Mouse (Mus musculus): ENCODE measurements around the gene Tmprss11b. TPM values are rescaled to one million over a fixed set of nuclear protein-coding genes. Genes with fewer than 3 reads are reported as not detected.
"Not testable (repeated sequence)": the region's sequence is repeated elsewhere in the genome, so short reads cannot be mapped to it uniquely, and the experiment has no call there.

Gene Tmprss11b
- polyA plus RNA-seq (2012; rRNA removed), result not detected in 2 replicates

DNA sequence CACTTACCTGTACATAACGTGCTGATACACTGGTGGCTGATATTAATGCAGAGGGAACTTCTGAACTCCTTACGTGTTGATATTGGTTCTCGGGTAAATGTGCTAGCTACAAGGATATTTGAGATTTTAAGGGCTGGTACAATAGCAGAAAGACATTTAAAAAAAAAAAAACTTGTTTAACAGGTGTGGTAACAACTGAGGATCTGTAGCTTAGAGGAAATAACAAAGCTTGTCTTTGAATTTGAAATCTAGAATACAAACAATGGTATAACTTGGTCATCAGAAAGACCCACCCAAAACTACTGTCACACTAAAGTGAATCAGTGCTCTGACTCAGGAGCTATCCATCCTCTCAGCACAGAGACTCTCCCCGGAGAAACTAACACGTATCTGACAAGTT is at the start of gene Tmprss11b:
Gene Tmprss11b (minus strand): TSS at position 101 of the 400 bp plus-strand sequence.
- no peak for DNase-seq (ENCODE audit: low read depth)

DNA sequence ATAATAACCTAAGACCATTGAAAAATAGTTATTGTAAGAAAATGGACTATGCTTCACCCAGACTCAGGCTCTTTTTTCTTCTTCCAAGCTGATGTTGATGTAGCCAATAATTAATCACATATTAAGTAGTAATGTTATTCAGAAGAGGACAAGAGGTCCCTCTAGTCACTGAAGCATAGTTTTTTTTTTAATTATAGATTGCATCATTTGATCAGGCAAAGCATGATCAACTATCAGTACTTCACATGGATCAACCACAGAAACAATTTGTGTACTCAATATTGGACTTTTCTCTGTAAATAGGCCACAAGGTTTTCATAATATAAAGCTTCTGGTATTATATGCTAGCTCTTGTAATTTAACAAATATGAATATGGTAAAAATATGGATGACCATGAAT is 48.9 kb upstream of the Tmprss11b start:
- no peak for DNase-seq (ENCODE audit: low read depth)

DNA sequence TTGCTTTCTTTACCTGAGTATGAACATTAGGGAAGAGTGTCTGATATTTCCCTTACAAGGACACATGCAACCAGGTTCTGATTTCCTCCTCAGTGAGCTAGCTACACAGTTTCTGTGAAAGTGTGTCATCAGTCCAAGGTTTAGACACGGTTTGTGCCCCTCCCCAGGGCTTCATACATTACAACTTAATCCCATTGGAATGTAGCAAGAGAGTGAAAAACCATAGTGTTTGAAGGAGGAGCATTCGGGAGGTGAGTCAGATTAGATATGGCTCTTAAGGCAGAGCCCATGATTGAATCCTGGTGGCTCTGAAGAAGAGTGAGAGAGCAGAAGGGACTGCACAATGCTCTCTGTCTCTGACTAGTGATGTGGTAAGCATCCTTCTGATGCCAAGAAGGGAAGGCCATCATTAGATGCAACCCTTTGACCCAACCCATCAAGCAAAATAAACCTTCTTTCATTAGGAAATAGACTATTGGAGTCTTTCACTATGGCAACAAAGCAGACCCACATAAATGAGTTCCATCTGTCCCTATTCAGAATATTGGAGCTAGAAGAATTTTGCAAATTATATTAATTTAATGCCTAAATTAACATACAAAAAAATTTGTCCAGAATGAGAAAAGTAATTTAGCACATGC is 46.8 kb upstream of the Tmprss11b start:
- no peak for DNase-seq (ENCODE audit: low read depth)

DNA sequence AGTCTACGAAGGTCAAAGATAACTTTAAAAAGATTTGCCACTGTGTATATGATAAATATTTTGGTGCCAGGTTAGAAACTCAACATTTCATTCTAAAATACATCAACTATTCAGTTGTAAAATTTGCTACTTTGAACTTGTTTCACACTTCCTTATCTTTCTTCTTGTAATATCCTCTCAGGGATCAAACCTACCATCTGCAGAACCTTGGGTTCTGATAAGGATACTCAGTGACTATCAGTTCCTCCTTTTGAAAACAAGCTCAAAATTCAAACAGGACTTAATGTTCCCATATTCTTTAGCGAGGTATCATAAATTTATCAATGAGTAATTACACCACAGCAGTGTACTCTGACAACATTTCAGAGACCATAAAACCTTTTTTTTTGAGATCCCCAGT is 38.8 kb upstream of the Tmprss11b start:
- no peak for DNase-seq (ENCODE audit: low read depth)

DNA sequence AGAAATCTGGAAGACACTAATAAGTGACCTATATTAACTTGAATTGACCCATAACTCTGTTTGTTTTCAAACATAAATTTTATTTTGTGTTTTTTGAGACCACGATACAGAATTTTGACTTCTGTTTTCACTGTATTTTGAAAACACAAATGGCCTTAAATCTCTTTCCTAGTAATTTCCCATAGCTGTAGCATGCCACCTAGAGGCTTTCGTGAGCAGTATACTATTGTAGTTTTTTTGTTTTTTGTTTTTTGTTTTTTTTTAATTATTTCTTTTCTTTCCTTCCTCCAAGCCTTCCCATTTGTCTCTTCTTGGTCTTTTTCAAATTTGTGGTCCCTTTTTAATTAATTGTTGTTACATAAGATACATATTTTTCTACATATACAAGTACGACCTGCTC is 28.8 kb upstream of the Tmprss11b start:
- DNase-seq (ENCODE audit: low read depth), result no peak

DNA sequence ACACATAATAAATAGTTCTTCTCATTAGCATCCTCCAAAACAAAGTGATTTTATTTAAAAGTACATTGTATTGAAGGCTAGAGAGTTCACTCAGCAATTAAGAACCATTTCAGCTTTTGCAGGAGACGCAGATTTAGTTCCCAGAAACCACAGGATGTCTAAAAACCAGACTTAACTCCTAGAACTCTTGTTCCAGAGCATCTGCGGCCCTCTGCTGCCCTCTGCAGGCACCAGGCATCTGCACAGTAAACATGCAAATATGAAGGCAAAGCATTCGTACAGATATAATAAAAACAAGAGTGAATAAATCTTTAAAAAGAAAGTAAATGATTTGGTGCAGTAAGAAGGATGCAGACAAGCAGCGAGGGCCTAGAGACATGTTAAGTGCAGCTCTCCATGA is 8.5 kb upstream of the Tmprss11b start:
- no peak for DNase-seq (ENCODE audit: low read depth)

DNA sequence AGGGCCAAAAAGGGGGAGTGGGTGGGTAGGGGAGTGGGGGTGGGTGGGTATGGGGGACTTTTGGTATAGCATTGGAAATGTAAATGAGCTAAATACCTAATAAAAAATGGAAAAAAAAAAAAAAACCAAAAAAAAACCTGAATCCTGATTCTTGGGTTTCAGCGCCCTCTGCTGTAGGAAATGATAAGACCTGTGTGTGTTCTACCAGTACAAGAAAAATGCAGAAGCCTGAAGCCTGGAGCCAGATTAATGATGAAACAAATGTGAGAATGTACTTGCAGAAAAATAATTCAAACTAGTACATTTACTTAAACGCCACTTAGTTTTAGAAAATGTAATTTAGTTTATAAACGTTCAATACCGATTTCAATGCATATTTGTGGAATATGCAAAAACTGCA is 27.0 kb downstream of the Tmprss11b start:
- not testable (repeated sequence) for DNase-seq (ENCODE audit: low read depth)

DNA sequence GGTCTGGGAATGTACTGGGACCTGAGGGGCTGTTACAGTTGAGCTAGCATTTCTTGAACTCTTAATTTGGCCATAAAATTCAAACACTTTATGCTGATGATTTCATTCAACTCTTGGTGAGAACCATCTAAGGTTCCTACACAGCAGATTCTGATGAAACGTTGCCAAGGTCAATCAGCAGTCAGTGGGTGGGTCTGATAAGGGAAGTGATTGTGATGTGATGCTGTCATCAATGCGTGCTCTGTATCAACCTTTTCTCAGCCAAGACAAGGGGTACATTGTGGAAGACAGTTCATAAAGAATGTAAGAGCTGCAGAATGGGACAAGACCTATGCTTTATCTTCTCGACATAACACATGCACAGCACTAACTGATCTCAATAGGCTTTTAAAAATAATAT is 35.4 kb downstream of the Tmprss11b start:
- DNase-seq (ENCODE audit: low read depth), result no peak

DNA sequence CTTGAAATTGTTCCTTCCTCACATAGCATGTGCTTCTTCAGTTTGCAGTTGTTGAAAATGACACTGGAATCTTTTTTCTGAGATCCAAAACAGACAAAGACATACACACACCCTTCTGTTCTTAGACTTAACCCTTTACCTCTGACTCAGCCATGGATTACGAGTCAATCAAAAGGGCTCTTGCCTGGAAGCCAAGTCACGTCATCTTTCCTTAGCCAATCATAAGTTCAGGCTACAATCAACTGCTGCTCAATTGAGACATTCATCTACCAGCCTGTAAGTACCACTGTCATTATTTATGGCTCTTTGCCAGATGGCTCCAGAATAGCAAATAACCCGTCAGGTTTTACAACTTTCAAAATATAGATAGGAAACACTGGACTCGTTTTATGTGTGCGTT is 43.8 kb downstream of the Tmprss11b start, which contains the start of gene Tmprss11f:
Gene Tmprss11f (minus strand): TSS at position 101 of the 400 bp plus-strand sequence.
- no peak for DNase-seq (ENCODE audit: low read depth)

DNA sequence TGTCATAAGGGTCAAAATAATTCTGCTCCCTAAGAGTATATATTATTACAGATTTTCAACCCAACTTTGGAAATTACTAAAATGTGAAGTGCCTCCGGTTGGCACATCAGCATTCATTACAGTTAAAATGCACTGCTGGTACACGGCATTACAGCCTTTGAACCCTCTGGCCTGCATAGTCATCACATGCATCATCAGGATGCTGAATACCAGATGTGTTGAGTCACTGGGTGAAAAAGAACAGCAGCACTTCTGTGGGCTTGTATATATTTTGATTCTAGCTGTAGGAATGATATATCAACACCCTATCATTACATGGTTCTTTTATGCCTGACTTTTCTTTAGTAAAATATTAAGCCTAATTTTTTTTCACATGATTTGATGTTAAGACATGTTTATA is 45.5 kb downstream of the Tmprss11b start:
- DNase-seq (ENCODE audit: low read depth), result no peak

DNA sequence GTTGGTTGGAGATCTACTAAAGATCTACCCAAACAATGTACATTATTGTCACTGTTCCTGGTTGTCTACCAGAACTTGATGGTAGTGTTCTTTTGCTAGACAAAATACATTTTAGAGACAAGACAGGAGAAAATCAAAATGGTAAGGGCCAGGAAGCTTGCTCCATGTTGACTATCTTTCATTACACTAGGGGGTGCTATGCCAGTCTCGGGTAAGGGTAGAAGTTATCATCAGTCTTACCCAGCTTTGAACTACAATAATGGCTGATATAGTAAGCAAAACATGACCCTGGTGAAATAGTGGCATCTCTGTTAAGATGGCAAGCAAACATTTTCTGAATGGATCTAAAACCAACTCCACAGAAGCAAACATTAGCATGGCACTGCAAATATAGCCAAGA is 54.4 kb downstream of the Tmprss11b start:
- no peak for DNase-seq (ENCODE audit: low read depth)

Other genes starting within 250 kb of the Tmprss11b start
- not detected in 2 replicates for gene Tmprss11a, start 207.4 kb downstream of the Tmprss11b start, polyA plus RNA-seq (2012; rRNA removed)
- gene Tmprss11g, start 157.8 kb downstream of the Tmprss11b start, polyA plus RNA-seq (2012; rRNA removed), result not detected in 2 replicates
- gene Tmprss11f, start 43.9 kb downstream of the Tmprss11b start, polyA plus RNA-seq (2012; rRNA removed), result not detected in 2 replicates
- gene Tmprss11e, start 69.5 kb upstream of the Tmprss11b start, polyA plus RNA-seq (2012; rRNA removed), result not detected in 2 replicates
- 9.8 and 17.3 TPM in 2 replicates for gene Ythdc1, start 127.9 kb upstream of the Tmprss11b start, polyA plus RNA-seq (2012; rRNA removed)
- gene Ugt2b34, start 230.6 kb upstream of the Tmprss11b start, polyA plus RNA-seq (2012; rRNA removed), result 0.06 TPM in 1 of 2 replicates, not detected in the other

Data from gonadal fat pad, adult 2 months (tissue).